Mouse (Mus musculus): Measurements from ENCODE around the gene Dot1l.

DNA sequence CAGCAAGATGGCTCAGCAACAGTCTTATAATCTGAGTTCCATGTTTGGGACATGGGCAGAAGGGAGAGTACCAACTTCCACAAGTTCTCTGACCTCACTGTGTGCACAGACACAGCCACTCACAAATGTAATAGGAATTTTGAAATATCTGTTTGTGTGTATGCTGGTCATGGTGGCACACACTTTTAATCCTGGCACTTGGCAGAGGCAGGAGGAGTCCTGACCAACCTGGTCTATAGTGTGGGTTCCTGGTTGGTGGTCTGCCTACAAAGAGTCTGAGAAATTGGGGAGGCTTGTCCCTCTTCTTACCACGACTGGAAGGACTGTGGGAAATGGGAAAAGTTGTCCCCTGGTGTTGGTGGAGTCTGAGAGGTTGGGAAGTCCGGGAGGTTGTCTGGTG, 1.5 kb downstream of the Dot1l start:
- TF ChIP-seq CTCF (IDR thresholded peaks at IDR 0.05; ENCODE audit: low read depth, low read length) (no peak), GATA1 (IDR thresholded peaks at IDR 0.05; ENCODE audit: borderline replicate concordance, low read length) (no peak), GATA2 (IDR thresholded peaks at IDR 0.05; ENCODE audit: borderline replicate concordance, low read depth, low read length) (no peak), POLR2AphosphoS5 (IDR thresholded peaks at IDR 0.05; ENCODE audit: insufficient replicate concordance, low read depth, low read length) (no peak)

Data from G1E (cell line).